Mouse (Mus musculus) embryonic fibroblast, embryonic 13.5 days (primary cell): ENCODE results near the gene Smo.

Experiments used
- CTCF ChIP-seq: IDR thresholded peaks from 2 replicates; pipeline ENCODE4 v1.5.1; 2011; ENCODE audit warnings: mild to moderate bottlenecking, control low read depth, low read length, moderate library complexity, borderline replicate concordance; ENCODE audit not compliant: insufficient read depth
- POLR2A ChIP-seq: IDR thresholded peaks from 2 replicates; pipeline ENCODE4 v1.6.1; 2011; ENCODE audit warnings: low read depth, mild to moderate bottlenecking, control low read depth, low read length, moderate library complexity

DNA sequence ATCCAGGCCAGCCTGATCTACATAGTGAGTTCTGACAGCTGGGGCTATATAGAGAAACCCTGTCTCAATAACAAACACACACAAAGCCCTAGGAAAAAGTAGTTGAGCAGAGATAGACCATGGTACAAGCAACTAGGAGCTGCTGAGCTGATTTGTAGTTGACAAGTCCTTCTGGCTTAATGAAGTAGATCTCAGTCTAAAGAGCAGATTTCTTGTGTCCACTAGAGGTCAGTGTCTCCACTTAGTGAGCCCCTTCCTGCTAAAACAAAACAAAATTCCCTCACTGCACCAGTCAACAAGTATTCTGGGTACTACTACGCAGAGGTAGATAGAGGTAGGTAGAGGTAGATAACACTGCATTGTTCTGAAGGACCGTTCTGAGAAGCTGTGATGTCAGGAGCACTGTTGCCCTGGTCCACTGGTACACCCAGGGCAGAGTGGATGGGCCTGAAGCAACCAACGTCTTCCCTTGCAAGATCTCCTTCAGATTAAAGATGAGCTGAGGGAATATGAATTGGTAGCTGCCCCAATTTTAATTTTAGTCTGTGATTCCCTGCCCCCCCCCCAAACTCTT is 23.2 kb upstream of the Smo start:
- TF ChIP-seq POLR2A (no peak), CTCF (no peak)
